Mouse (Mus musculus) heart, adult 2 months (tissue): ENCODE data around the gene Acvr1b.

Source experiments
- CTCF ChIP-seq: fragments of 200-600 bp; IDR thresholded peaks from 2 replicates; pipeline ENCODE4 v1.8.1; 2022; ENCODE audit warnings: antibody characterized with exemption, mild to moderate bottlenecking, moderate library complexity
- EP300 ChIP-seq: fragments of 200-500 bp; IDR thresholded peaks from 2 replicates; pipeline ENCODE4 v1.6.1; 2011; ENCODE audit warnings: low read depth, low read length, control low read depth; ENCODE audit not compliant: insufficient read depth
- POLR2A ChIP-seq: fragments of 200-500 bp; IDR thresholded peaks from 2 replicates; pipeline ENCODE4 v1.6.1; 2011; ENCODE audit warnings: mild to moderate bottlenecking, low read depth, low read length, control low read depth; ENCODE audit not compliant: insufficient read depth

- TF ChIP-seq CTCF (no peak), POLR2A (no peak), EP300 (no peak)
These were observed 31.2 kb upstream of the Acvr1b start for GRCm38 (mm10) chr15:101142672-101143071.
